Mouse (Mus musculus): Measurements from ENCODE around the gene Flcn.

The Flcn gene

DNA sequence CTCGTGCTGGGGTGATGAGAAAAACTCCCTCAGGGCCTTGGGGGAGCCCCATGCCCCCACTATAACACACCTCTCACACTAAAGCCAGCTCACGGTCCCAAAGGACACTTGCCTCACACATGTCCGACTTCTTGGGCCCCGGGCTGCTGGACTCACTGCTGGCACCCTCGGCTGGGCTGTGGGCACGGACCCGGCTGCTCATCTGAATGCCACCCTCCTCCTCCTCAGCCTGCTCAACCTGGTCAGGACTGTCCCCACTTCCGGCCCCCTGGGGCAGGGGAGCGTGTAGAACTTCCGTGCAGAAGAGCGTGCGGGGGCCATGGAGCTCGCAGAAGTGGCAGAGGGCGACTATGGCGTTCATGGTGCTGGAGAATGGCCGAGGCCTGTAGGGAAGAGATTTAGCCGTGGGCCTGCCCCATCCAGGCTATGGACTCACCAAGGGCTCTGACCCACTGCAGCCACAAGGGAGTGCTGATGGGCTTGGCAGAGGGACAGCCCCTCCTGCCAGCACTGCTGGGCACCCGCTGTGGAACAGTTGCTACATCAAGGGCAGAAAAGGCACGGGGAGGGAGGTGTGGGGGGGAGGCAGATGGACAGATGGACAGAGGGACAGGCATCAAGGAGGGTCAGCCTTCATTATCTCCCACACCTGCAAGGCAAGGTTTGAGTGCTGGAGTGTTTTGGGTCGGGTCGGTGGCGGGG is 5.3 kb downstream of the Flcn start:
- DNase-seq: peak; percentile 93

GRCm38 (mm10) chr11:59803516-59803915 is 6.3 kb downstream of the Flcn start:
- no peak for DNase-seq

- DNase-seq: peak; percentile 89
These were observed 7.9 kb downstream of the Flcn start for GRCm38 (mm10) chr11:59801881-59802280.

DNA sequence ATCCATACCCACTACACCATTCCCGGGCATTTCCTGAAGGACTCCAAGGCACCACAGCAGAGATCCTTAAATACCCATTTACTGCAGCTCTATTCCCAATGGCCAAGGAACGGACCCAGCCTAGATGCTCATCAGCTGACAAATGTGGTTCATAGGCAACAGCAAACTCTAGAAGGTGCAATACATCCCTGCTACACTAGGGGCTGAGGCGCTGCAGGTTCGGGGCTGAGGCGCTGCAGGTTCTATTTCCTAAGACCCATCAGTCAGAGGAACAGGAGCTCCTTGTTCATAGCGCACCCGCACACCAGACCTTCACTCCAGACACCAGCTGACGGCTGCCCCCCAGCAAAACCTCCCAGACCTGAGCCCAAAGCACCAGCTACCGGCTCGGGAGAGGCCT is 9.4 kb downstream of the Flcn start:
- no peak for DNase-seq

- no peak for DNase-seq
These were observed 16.4 kb downstream of the Flcn start for GRCm38 (mm10) chr11:59793390-59793789.

DNA sequence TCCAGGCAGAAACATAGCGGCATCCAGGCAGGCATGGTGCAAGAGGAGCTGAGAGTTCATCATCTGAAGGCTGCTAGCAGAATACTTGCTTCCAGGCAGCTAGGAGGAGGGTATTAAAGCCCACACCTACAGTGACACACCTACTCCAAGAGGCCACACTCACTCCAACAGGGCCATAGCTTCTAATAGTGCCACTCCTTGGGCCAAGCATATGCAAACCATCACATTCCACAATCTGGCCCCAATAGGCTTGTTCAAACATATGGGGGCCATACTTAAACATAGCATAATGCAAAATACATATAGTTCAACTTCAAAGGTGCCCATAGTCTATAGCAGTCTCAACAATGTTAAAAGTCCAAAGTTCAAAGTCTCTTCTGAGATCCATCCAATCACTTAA is 20.5 kb downstream of the Flcn start:
- DNase-seq: no peak

DNA sequence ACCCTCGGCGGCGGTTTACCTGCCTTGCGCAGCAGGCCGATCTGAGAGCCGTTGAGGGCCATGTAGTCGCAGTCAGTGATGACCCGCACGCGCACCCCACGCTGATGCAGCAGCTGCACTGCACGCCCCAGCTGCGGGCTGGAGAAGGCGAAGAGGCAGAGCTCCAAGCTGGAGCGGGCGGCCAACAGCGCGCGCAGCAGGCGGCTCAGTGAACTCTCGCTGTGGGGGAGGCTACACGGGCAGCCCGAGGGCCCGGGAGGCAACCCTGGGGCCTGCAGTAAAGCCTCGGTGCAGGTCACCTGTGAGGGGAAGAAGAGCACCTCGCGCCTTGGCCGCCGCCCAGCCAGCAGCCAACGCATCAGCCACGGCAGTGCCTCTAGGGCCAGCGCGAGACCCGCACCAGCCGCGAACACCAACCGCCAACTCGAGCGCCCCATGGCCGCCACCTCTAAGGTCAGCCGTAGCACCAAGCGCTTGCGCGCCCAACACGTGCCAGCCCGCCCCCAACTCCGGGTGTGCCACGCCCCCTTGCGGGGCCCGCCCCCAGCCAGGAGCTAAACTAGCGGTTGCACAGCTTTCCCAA is 22.5 kb downstream of the Flcn start, which contains the start of gene Pld6:
Gene Pld6 (minus strand): TSS at position 447 of the 583 bp plus-strand sequence.
- peak; percentile 93 for DNase-seq

- DNase-seq: no peak
These were observed 23.2 kb downstream of the Flcn start for GRCm38 (mm10) chr11:59786444-59787198.

DNA sequence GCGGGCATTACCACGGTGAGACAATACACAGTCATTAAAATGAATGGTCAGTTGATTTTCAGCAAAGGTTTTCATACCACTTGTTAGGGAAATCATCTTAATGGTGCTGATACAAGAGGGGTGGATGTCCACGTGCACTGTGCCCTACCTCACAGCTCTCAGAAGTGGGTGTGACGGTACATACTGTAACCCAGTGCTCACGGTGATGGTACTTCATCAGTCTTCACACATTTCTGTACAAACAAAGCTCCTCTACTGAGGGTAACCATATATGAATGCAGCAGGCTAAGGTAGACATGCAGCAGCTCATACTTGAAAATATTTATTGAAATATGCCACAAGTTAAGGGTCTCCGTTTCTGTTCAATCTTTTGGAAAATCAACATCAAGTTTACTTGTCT is 26.2 kb downstream of the Flcn start:
- no peak for DNase-seq

DNA sequence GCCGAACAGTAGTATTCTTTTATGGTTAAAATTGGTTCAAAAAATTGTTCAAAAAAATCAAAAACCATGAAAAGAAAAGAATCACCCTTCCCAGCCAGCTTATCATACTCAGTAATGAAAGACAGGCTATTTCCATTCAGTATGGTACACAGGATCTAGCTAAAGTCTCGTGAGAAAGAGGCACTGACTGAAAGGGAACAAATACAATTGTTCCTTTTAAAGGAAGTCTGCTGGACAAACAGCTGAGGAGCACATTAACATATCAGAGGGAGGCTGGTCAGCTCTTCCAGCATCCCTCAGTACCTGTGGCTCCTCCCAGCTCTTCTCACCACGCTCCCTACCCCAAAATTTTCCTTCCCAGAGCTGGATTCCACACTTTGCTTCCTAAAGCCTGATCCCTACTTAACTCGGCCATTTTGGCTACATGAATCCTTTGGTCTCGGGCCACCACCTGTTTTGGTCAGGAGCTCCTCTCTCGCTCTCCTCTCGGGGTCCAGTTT is 27.7 kb downstream of the Flcn start:
- DNase-seq: no peak

DNA sequence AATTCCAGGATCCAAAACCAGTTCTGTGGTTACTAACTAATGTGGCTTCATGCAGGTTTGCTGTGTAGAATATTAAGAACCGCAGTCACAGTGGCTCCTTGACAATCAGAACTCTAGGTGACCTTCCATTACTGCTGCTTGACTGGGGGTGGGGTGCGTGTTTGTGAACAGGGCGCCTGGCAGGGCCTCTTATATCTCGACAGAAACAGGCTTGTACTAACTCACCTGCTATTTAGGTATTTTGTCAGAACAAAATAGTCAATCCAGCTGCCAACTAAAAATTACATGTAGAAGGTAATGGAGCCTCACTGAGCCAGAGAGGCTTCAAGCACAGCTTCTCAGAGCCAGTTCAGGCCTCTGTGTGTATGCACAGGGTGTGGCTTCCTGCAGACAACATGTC is 29.6 kb downstream of the Flcn start:
- peak; percentile 90 for DNase-seq

DNA sequence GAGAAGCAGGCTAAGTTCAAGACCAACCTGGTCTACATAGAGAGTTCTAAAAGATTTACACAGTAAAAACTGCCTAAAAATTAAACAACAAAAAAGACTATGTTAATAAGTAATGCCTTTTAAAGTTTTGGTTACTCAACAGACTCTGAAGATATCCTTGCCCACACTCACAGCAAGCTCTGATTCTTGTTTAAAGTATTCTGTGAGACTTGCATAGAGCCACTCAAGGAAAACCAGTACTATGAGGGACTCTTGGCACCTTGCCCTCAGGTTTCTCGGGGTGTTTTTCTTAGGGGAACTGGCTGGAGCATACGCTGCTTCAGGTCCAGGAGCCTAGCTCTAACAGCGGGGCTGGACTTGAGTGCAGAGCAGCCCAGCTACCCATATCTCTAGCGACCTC is 30.4 kb downstream of the Flcn start:
- no peak for DNase-seq

GRCm38 (mm10) chr11:59778874-59779223 is 31.0 kb downstream of the Flcn start:
- DNase-seq: no peak

- DNase-seq: peak; percentile 95
These were observed 31.5 kb downstream of the Flcn start for GRCm38 (mm10) chr11:59778181-59778873.

- DNase-seq: no peak
These were observed 32.6 kb downstream of the Flcn start for GRCm38 (mm10) chr11:59777259-59777658.

- DNase-seq: no peak
These were observed 34.2 kb downstream of the Flcn start for GRCm38 (mm10) chr11:59775435-59776148.

- DNase-seq: no peak
These were observed 35.3 kb downstream of the Flcn start for GRCm38 (mm10) chr11:59774522-59774921.

DNA sequence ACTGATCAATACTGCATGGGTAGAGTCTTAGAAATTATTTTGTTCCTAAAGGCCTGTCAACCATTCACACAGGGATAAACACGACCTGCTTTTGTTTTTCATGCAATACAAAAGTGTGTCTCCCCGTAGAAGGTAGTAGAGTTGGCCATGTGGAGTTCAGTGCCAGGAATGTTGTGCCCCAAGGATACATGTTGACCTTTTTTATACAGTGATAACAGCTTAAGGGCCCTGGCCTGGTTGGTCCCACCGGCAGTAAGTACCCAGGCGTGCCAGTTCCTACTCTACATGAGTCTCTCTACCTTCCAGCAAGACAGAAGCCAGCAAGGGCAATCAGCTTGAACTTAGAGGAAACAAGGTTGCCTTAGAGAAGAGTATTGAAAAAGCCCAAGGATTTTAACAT is 36.9 kb downstream of the Flcn start:
- no peak for DNase-seq

- no peak for DNase-seq
These were observed 37.5 kb downstream of the Flcn start for GRCm38 (mm10) chr11:59772291-59772690.

- DNase-seq: no peak
These were observed 39.1 kb downstream of the Flcn start for GRCm38 (mm10) chr11:59770753-59771152.

DNA sequence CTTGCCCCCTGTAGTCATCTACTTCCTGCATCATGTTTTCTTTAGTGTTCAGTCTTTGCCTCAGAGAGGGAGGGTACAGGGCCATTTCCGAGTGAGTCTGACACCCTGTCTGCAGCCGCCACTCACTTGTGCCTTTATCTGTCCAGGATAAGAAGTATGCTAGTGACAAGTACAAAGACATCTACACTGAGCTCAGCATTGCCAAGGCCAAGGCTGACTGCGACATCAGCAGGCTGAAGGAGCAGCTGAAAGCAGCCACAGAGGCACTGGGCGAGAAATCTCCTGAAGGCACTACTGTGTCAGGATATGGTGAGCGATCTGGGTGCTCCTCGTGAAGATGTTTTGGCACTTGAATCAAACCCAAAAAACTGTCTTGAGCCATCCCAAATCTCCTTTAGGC is 40.1 kb downstream of the Flcn start:
- no peak for DNase-seq

GRCm38 (mm10) chr11:59769307-59769706 is 40.5 kb downstream of the Flcn start:
- DNase-seq: no peak

GRCm38 (mm10) chr11:59760796-59761195 is 49.0 kb downstream of the Flcn start:
- DNase-seq: no peak
